Mouse (Mus musculus) ES-E14 (cell line): ENCODE measurements around the gene Zfp385a. TPM values are rescaled to one million over a fixed set of nuclear protein-coding genes. Genes with fewer than 3 reads are reported as not detected.

Experiments used
- DNase-seq: peaks from one replicate; pipeline ENCODE4 v3.0.0-alpha.2; 2013; ENCODE audit warnings: low read depth, low spot score
- H3K27ac ChIP-seq: 2 replicates; pipeline ENCODE4 v1.5.1; 2012; ENCODE audit warnings: low read depth, mild to moderate bottlenecking, low read length, moderate library complexity, mixed read lengths; ENCODE audit not compliant: poor library complexity, insufficient read depth, severe bottlenecking
- H3K36me3 ChIP-seq: 2 replicates; pipeline ENCODE4 v1.6.1; 2012; ENCODE audit warnings: mild to moderate bottlenecking, low read length, moderate library complexity, mixed read lengths; ENCODE audit not compliant: control insufficient read depth, poor library complexity, insufficient read depth, severe bottlenecking
- H3K4me1 ChIP-seq, 2 experiments: fragments of 150-350 bp in 1 of 2; sonication (generic) in 1 of 2; 2 replicates each; pipeline ENCODE4 v1.6.1; 2012; ENCODE audit warnings: low read length in 2 of 2, mild to moderate bottlenecking in 1 of 2, mixed read lengths in 1 of 2; ENCODE audit not compliant: control insufficient read depth in 2 of 2, insufficient read depth in 2 of 2, poor library complexity in 1 of 2
- H3K4me3 ChIP-seq, 2 experiments: fragments of 150-350 bp in 1 of 2; sonication (generic) in 1 of 2; 2 replicates each; pipeline ENCODE4 v1.5.1; 2012; ENCODE audit warnings: low read length in 2 of 2, low read depth in 1 of 2, mild to moderate bottlenecking in 1 of 2, mixed read lengths in 1 of 2; ENCODE audit not compliant: insufficient read depth in 1 of 2, poor library complexity in 1 of 2, severe bottlenecking in 1 of 2
- H3K9ac ChIP-seq: 2 replicates; pipeline ENCODE4 v1.6.1; 2012; ENCODE audit warnings: low read depth, mild to moderate bottlenecking, low read length, mixed read lengths; ENCODE audit not compliant: poor library complexity, insufficient read depth, severe bottlenecking
- H3K9me3 ChIP-seq: fragments of 150-350 bp; sonication (generic); 2 replicates; pipeline ENCODE4 v1.6.1; 2012; ENCODE audit warnings: low read depth, mild to moderate bottlenecking, low read length; ENCODE audit not compliant: control insufficient read depth, insufficient read depth
- CHD2 ChIP-seq: IDR thresholded peaks from 2 replicates; pipeline ENCODE4 v1.6.1; 2014; ENCODE audit warnings: mild to moderate bottlenecking, low read depth, low read length, inconsistent platforms
- HCFC1 ChIP-seq: IDR thresholded peaks from 2 replicates; pipeline ENCODE4 v1.6.1; 2012; ENCODE audit warnings: low read length, inconsistent platforms, borderline replicate concordance; ENCODE audit not compliant: insufficient read depth
- MAFK ChIP-seq: IDR thresholded peaks from 2 replicates; pipeline ENCODE4 v1.6.1; 2014; ENCODE audit warnings: mild to moderate bottlenecking, low read depth, low read length, inconsistent platforms; ENCODE audit not compliant: insufficient read depth
- ZC3H11A ChIP-seq: IDR thresholded peaks from 2 replicates; pipeline ENCODE4 v1.6.1; 2012; ENCODE audit warnings: low read depth, mild to moderate bottlenecking, inconsistent platforms, low read length, borderline replicate concordance
- ZNF384 ChIP-seq: IDR thresholded peaks from 2 replicates; pipeline ENCODE4 v1.6.1; 2012; ENCODE audit warnings: low read depth, low read length, inconsistent platforms
- in situ Hi-C, 2 experiments: fragments of 600-800 bp; cut with MboI; formaldehyde crosslinking; loops; one replicate each; pipeline ENCODE4 v1.15.1; 2025; ENCODE audit warnings: low sequenced_read_pairs in 2 of 2, inconsistent platforms in 1 of 2; ENCODE audit not compliant: unreplicated experiment in 2 of 2
- total RNA-seq: library from RNA; depleted of rRNA; stranded (reverse); fragments of 300-350 nt; gene quantifications from 2 replicates; pipeline ENCODE4 v1.2.3, GENCODE M21; 2012

The Zfp385a gene
- total RNA-seq, 1 experiment, result 5.9 TPM

GRCm38 (mm10) chr15:103317731-103318130, 22.2 kb downstream of the Zfp385a start:
- H3K4me3 ChIP-seq, result no peak overlapping the region
- TF ChIP-seq ZNF384 (no peak), HCFC1 (no peak), MAFK (no peak), CHD2 (no peak), ZC3H11A (no peak)
- H3K36me3 ChIP-seq, result peaks cover 22% of the 10 kb centered on the region
- H3K9me3 ChIP-seq, result no peaks in the 10 kb centered on the region
- in situ Hi-C loops, result loop anchor here (10.0 to 25.0 kb wide), 2 partner anchors 133 to 330 kb away; partner anchors contain the start of genes Hoxc6 (in 1 of the 2), Hoxc8 (in 1 of the 2) and Hoxc9 (in 1 of the 2)
- no peak overlapping the region for H3K9ac ChIP-seq
- no peak for DNase-seq
- no peak overlapping the region for H3K27ac ChIP-seq
- H3K4me1 ChIP-seq, result peaks cover 3 to 17% of the 10 kb centered on the region in 2 experiments; a peak in 3 of 4 replicates

GRCm38 (mm10) chr15:103317120-103317519, 22.8 kb downstream of the Zfp385a start:
- H3K9ac ChIP-seq, result no peak overlapping the region
- in situ Hi-C loops, result loop anchor here (10.0 to 25.0 kb wide), 2 partner anchors 132 to 330 kb away; partner anchors contain the start of genes Hoxc6 (in 1 of the 2), Hoxc8 (in 1 of the 2) and Hoxc9 (in 1 of the 2)
- no peak overlapping the region for H3K27ac ChIP-seq
- H3K4me3 ChIP-seq, result no peak overlapping the region
- no peaks in the 10 kb centered on the region for H3K9me3 ChIP-seq
- peaks cover 22% of the 10 kb centered on the region for H3K36me3 ChIP-seq
- peaks cover 2 to 12% of the 10 kb centered on the region in 2 experiments; a peak in 3 of 4 replicates for H3K4me1 ChIP-seq
- TF ChIP-seq ZC3H11A (no peak), HCFC1 (no peak), CHD2 (no peak), MAFK (no peak), ZNF384 (no peak)
- no peak for DNase-seq

DNA sequence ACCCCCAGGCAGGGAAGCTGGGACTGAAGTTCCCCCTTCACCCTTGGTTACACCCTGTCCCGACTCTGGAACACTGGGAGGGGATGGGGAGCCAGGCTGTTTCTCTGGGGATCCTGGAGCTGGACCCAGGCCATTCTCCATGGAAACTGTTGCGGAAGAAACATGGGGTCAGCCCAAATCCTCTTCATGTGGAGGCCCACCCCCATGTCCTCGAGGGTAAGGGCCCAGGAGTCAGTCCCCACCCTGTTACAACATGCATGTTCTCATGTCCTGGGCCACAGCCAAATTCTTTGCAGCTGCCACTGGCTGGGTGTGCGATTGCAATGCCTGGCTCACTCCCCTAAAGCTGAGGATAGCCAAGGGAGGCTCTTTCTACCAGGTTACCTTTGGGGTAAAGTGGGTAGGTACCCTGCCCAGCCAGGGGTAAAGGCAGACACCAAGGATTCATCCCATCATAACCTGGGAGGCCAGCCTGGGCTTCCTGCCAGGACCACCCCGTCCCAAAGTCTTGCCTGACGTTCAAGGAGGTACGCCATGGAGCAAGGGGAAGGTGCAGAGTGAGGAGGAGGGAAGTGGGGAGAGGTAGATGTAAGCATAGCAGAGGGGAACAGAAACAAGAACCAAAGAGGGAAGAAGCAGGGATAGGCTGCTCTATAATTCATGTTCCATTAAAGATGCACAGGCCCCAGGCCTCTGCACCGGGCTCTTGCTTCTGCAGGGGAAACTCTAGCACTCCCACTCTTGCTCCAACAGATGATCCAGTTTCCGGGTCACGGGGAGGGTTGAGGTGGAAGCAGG, 23.7 kb downstream of the Zfp385a start:
- DNase-seq, result no peak
- TF ChIP-seq CHD2 (no peak), HCFC1 (no peak), ZC3H11A (no peak), ZNF384 (no peak), MAFK (no peak)
- no peaks in the 10 kb centered on the region for H3K9me3 ChIP-seq
- peaks cover 2 to 7% of the 10 kb centered on the region in 2 experiments; a peak in 3 of 4 replicates for H3K4me1 ChIP-seq
- H3K27ac ChIP-seq, result no peak overlapping the region
- no peak overlapping the region for H3K9ac ChIP-seq
- in situ Hi-C loops, result loop anchor here (10.0 to 25.0 kb wide), 2 partner anchors 131 to 329 kb away; partner anchors contain the start of genes Hoxc6 (in 1 of the 2), Hoxc8 (in 1 of the 2) and Hoxc9 (in 1 of the 2)
- peaks cover 22% of the 10 kb centered on the region for H3K36me3 ChIP-seq
- H3K4me3 ChIP-seq, result no peak overlapping the region

- Histone ChIP-seq H3K9me3 (no peaks in the 10 kb centered on the region), H3K4me3 (peak overlapping the region; percentile 23 to 40; a peak in 3 of 4 replicates), H3K9ac (no peak overlapping the region), H3K36me3 (peaks cover 22% of the 10 kb centered on the region), H3K4me1 (peaks cover 1 to 7% of the 10 kb centered on the region in 2 experiments; a peak in 3 of 4 replicates), H3K27ac (no peak overlapping the region)
- peak; percentile 72 for DNase-seq
- TF ChIP-seq CHD2, result no peak
- in situ Hi-C loops, result loop anchor here (10.0 to 25.0 kb wide), 2 partner anchors 130 to 328 kb away; partner anchors contain the start of genes Hoxc6 (in 1 of the 2), Hoxc8 (in 1 of the 2) and Hoxc9 (in 1 of the 2)
These were observed 24.8 kb downstream of the Zfp385a start for GRCm38 (mm10) chr15:103315011-103315502.
